Mouse (Mus musculus): ENCODE measurements around the gene Atf6. TPM values are rescaled to one million over a fixed set of nuclear protein-coding genes. Genes with fewer than 3 reads are reported as not detected.

The Atf6 gene
- polyA plus RNA-seq, 1 experiment from 2014 or later = 9.8 TPM

GRCm38 (mm10) chr1:170702263-170702662 lies 165.3 kb downstream of the Atf6 start:
- no peak overlapping the region for H3K27ac ChIP-seq
- H3K4me2 ChIP-seq = no peak overlapping the region
- H3K9me3 ChIP-seq (replicated peaks) = no peaks in the 10 kb centered on the region
- no peaks in the 10 kb centered on the region for H3K27me3 ChIP-seq
- ATAC-seq (replicated peaks; ENCODE audit: insufficient number of reproducible peaks, insufficient read depth, low FRiP score, low read depth) = no peak
- 73% methylated on average over 2 of the region's 2 CpGs for WGBS
- no peak overlapping the region for H3K9ac ChIP-seq
- no peaks in the 10 kb centered on the region for H3K36me3 ChIP-seq
- no peak overlapping the region for H3K4me3 ChIP-seq
- H3K4me1 ChIP-seq (replicated peaks) = peaks cover 17% of the 10 kb centered on the region

GRCm38 (mm10) chr1:170701582-170701981 lies 166.0 kb downstream of the Atf6 start:
- ATAC-seq (replicated peaks; ENCODE audit: insufficient number of reproducible peaks, insufficient read depth, low FRiP score, low read depth) = no peak
- H3K36me3 ChIP-seq = no peaks in the 10 kb centered on the region
- WGBS = 80% methylated on average over 8 of the region's 8 CpGs
- H3K9ac ChIP-seq = no peak overlapping the region
- H3K9me3 ChIP-seq (replicated peaks) = no peaks in the 10 kb centered on the region
- no peak overlapping the region for H3K4me2 ChIP-seq
- no peaks in the 10 kb centered on the region for H3K27me3 ChIP-seq
- no peak overlapping the region for H3K27ac ChIP-seq
- H3K4me1 ChIP-seq (replicated peaks) = peaks cover 17% of the 10 kb centered on the region
- no peak overlapping the region for H3K4me3 ChIP-seq

GRCm38 (mm10) chr1:170701178-170701577 lies 166.4 kb downstream of the Atf6 start:
- no peak for ATAC-seq (replicated peaks; ENCODE audit: insufficient number of reproducible peaks, insufficient read depth, low FRiP score, low read depth)
- H3K9ac ChIP-seq = no peak overlapping the region
- WGBS = 62% methylated on average over 3 of the region's 3 CpGs

GRCm38 (mm10) chr1:170700496-170701027 lies 167.0 kb downstream of the Atf6 start:
- Histone ChIP-seq H3K27me3 (no peaks in the 10 kb centered on the region), H3K4me3 (no peak overlapping the region), H3K4me1 (replicated peaks) (peaks cover 17% of the 10 kb centered on the region), H3K27ac (no peak overlapping the region), H3K9me3 (replicated peaks) (no peaks in the 10 kb centered on the region), H3K36me3 (no peaks in the 10 kb centered on the region), H3K4me2 (no peak overlapping the region), H3K9ac (no peak overlapping the region)
- ATAC-seq (replicated peaks; ENCODE audit: insufficient number of reproducible peaks, insufficient read depth, low FRiP score, low read depth) = no peak
- WGBS = 84% methylated on average over 3 of the region's 3 CpGs

More at GRCm38 (mm10) chr1:170701178-170701577, 166.4 kb downstream of the Atf6 start:
- Histone ChIP-seq H3K4me2 (no peak overlapping the region), H3K4me1 (replicated peaks) (peaks cover 17% of the 10 kb centered on the region), H3K9me3 (replicated peaks) (no peaks in the 10 kb centered on the region), H3K27me3 (no peaks in the 10 kb centered on the region), H3K36me3 (no peaks in the 10 kb centered on the region), H3K4me3 (no peak overlapping the region), H3K27ac (no peak overlapping the region)

- Histone ChIP-seq H3K27me3 (no peaks in the 10 kb centered on the region), H3K4me1 (replicated peaks) (peaks cover 23% of the 10 kb centered on the region), H3K4me2 (no peak overlapping the region), H3K9ac (no peak overlapping the region), H3K4me3 (no peak overlapping the region), H3K9me3 (replicated peaks) (no peaks in the 10 kb centered on the region), H3K36me3 (no peaks in the 10 kb centered on the region), H3K27ac (no peak overlapping the region)
- peak; percentile 35; the same call in 1 of the 2 replicates for ATAC-seq (replicated peaks; ENCODE audit: insufficient number of reproducible peaks, insufficient read depth, low FRiP score, low read depth)
- 48% methylated on average over 9 of the region's 9 CpGs for WGBS
Measured at GRCm38 (mm10) chr1:170699553-170699952, 168.0 kb downstream of the Atf6 start.

GRCm38 (mm10) chr1:170698771-170699170 lies 168.8 kb downstream of the Atf6 start:
- H3K4me2 ChIP-seq = no peak overlapping the region
- H3K36me3 ChIP-seq = no peaks in the 10 kb centered on the region
- WGBS = 80% methylated on average over 3 of the region's 3 CpGs
- H3K9me3 ChIP-seq (replicated peaks) = no peaks in the 10 kb centered on the region
- no peak overlapping the region for H3K9ac ChIP-seq
- H3K4me1 ChIP-seq (replicated peaks) = peaks cover 25% of the 10 kb centered on the region
- no peak for ATAC-seq (replicated peaks; ENCODE audit: insufficient number of reproducible peaks, insufficient read depth, low FRiP score, low read depth)
- H3K27ac ChIP-seq = no peak overlapping the region
- H3K4me3 ChIP-seq = no peak overlapping the region
- H3K27me3 ChIP-seq = no peaks in the 10 kb centered on the region

GRCm38 (mm10) chr1:170697771-170698356 lies 169.7 kb downstream of the Atf6 start:
- H3K4me1 ChIP-seq (replicated peaks) = peaks cover 26% of the 10 kb centered on the region
- no peaks in the 10 kb centered on the region for H3K36me3 ChIP-seq
- H3K9me3 ChIP-seq (replicated peaks) = no peaks in the 10 kb centered on the region
- no peak for ATAC-seq (replicated peaks; ENCODE audit: insufficient number of reproducible peaks, insufficient read depth, low FRiP score, low read depth)
- H3K4me2 ChIP-seq = no peak overlapping the region
- H3K9ac ChIP-seq = no peak overlapping the region
- WGBS = 75% methylated on average over 7 of the region's 7 CpGs
- no peak overlapping the region for H3K27ac ChIP-seq
- no peak overlapping the region for H3K4me3 ChIP-seq
- H3K27me3 ChIP-seq = no peaks in the 10 kb centered on the region

GRCm38 (mm10) chr1:170696996-170697395 lies 170.6 kb downstream of the Atf6 start:
- no peak for ATAC-seq (replicated peaks; ENCODE audit: insufficient number of reproducible peaks, insufficient read depth, low FRiP score, low read depth)
- H3K27ac ChIP-seq = no peak overlapping the region
- H3K4me3 ChIP-seq = no peak overlapping the region
- H3K9ac ChIP-seq = no peak overlapping the region
- 93% methylated on average over 8 of the region's 8 CpGs for WGBS
- no peak overlapping the region for H3K4me2 ChIP-seq
- H3K4me1 ChIP-seq (replicated peaks) = peaks cover 26% of the 10 kb centered on the region
- no peaks in the 10 kb centered on the region for H3K36me3 ChIP-seq
- H3K27me3 ChIP-seq = no peaks in the 10 kb centered on the region
- H3K9me3 ChIP-seq (replicated peaks) = no peaks in the 10 kb centered on the region

GRCm38 (mm10) chr1:170695326-170695725 lies 172.2 kb downstream of the Atf6 start:
- Histone ChIP-seq H3K27me3 (no peaks in the 10 kb centered on the region), H3K4me2 (no peak overlapping the region), H3K36me3 (no peaks in the 10 kb centered on the region), H3K27ac (no peak overlapping the region), H3K4me3 (no peak overlapping the region), H3K9ac (no peak overlapping the region), H3K4me1 (replicated peaks) (peaks cover 26% of the 10 kb centered on the region), H3K9me3 (replicated peaks) (no peaks in the 10 kb centered on the region)
- ATAC-seq (replicated peaks; ENCODE audit: insufficient number of reproducible peaks, insufficient read depth, low FRiP score, low read depth) = no peak
- WGBS = 78% methylated on average over 6 of the region's 6 CpGs

GRCm38 (mm10) chr1:170694821-170695291 lies 172.7 kb downstream of the Atf6 start:
- H3K9me3 ChIP-seq (replicated peaks) = no peaks in the 10 kb centered on the region
- no peaks in the 10 kb centered on the region for H3K27me3 ChIP-seq
- no peaks in the 10 kb centered on the region for H3K36me3 ChIP-seq
- ATAC-seq (replicated peaks; ENCODE audit: insufficient number of reproducible peaks, insufficient read depth, low FRiP score, low read depth) = no peak
- H3K4me1 ChIP-seq (replicated peaks) = peaks cover 23% of the 10 kb centered on the region
- no peak overlapping the region for H3K4me2 ChIP-seq
- WGBS = 33% methylated on average over 5 of the region's 5 CpGs
- no peak overlapping the region for H3K9ac ChIP-seq
- no peak overlapping the region for H3K27ac ChIP-seq
- no peak overlapping the region for H3K4me3 ChIP-seq

- no peak overlapping the region for H3K4me3 ChIP-seq
- H3K27me3 ChIP-seq = no peaks in the 10 kb centered on the region
- no peak overlapping the region for H3K27ac ChIP-seq
- WGBS = 74% methylated on average over 5 of the region's 5 CpGs
- H3K4me1 ChIP-seq (replicated peaks) = peaks cover 13% of the 10 kb centered on the region
- no peak for ATAC-seq (replicated peaks; ENCODE audit: insufficient number of reproducible peaks, insufficient read depth, low FRiP score, low read depth)
- H3K9ac ChIP-seq = no peak overlapping the region
- H3K4me2 ChIP-seq = no peak overlapping the region
- no peaks in the 10 kb centered on the region for H3K9me3 ChIP-seq (replicated peaks)
- H3K36me3 ChIP-seq = no peaks in the 10 kb centered on the region
Measured at GRCm38 (mm10) chr1:170691301-170691700, 176.3 kb downstream of the Atf6 start.

GRCm38 (mm10) chr1:170689773-170690172 lies 177.8 kb downstream of the Atf6 start:
- WGBS = 92% methylated on average over 8 of the region's 8 CpGs
- H3K36me3 ChIP-seq = no peaks in the 10 kb centered on the region
- no peak overlapping the region for H3K4me2 ChIP-seq
- no peak overlapping the region for H3K9ac ChIP-seq
- H3K4me3 ChIP-seq = no peak overlapping the region
- no peak for ATAC-seq (replicated peaks; ENCODE audit: insufficient number of reproducible peaks, insufficient read depth, low FRiP score, low read depth)
- no peak overlapping the region for H3K27ac ChIP-seq
- no peaks in the 10 kb centered on the region for H3K27me3 ChIP-seq
- H3K4me1 ChIP-seq (replicated peaks) = peaks cover 6% of the 10 kb centered on the region
- no peaks in the 10 kb centered on the region for H3K9me3 ChIP-seq (replicated peaks)

Measured in heart, embryonic 15.5 days (tissue).